Mouse (Mus musculus) myocyte (in vitro differentiated cells): ENCODE measurements around the gene Col16a1.

ENCODE experiments used
- CEBPB ChIP-seq: IDR thresholded peaks from 2 replicates; pipeline ENCODE4 v1.6.1; 2011; ENCODE audit warnings: mild to moderate bottlenecking, moderate library complexity; ENCODE audit not compliant: poor library complexity, insufficient read depth, severe bottlenecking
- MYOD1 ChIP-seq, 3 experiments: IDR thresholded peaks; one replicate each; pipeline ENCODE4 v1.6.1; 2011; ENCODE audit warnings: control low read depth in 2 of 3, low read depth in 2 of 3, mild to moderate bottlenecking in 2 of 3, moderate library complexity in 1 of 3; ENCODE audit not compliant: insufficient read length in 2 of 3, control insufficient read depth in 1 of 3
- POLR2AphosphoS2 ChIP-seq: IDR thresholded peaks from one replicate; pipeline ENCODE4 v1.6.1; 2011; ENCODE audit warnings: low read depth, control low read depth; ENCODE audit not compliant: insufficient read length
- REST ChIP-seq: IDR thresholded peaks from one replicate; pipeline ENCODE4 v1.6.1; 2011; ENCODE audit warnings: mild to moderate bottlenecking, control low read depth, moderate library complexity; ENCODE audit not compliant: insufficient read depth, insufficient read length
- SRF ChIP-seq: IDR thresholded peaks from one replicate; pipeline ENCODE4 v1.6.1; 2011; ENCODE audit warnings: low read depth; ENCODE audit not compliant: control insufficient read depth, insufficient read length
- USF1 ChIP-seq: IDR thresholded peaks from one replicate; pipeline ENCODE4 v1.6.1; 2011; ENCODE audit warnings: low read depth, mild to moderate bottlenecking, control low read depth, moderate library complexity

DNA sequence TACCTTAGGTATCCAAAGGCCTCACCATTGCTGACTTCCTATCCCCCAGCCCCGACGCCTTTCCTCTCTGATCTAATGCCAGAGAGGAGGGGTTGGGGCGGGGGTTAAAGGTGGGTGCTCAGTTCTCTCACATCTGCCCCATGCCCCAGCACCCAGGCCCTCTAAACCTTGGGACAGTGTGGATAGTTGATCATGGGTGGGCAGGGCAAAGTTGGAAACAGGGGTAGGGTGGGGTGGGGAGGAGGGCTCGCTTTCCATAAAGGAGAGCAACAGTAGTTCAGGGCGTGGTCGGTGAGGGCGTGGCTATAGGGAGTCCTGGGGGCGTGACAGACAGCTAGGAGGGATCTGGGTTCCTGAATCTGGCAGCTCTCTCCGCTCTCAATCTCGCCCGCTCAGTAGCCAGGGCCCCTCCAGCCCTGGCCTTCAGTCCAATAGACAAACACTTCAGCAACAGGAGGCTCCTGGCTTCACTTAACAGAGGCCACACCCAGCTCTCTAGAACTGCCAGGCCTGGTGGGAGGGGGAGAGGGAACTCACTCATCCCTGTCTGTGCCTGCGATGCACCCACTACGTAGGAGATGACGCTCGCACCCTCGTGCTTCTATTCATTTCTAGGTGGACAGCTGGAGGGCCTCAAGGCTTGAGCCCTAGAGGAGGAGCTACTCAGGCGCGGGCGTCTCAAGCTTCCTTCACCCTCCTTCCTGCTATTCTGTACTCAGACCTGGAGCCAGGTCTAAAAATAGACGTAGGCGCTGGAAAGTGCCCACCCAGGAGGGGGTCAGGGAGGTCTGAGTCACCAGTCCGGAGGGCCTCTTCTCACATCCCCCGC, 10.9 kb upstream of the Col16a1 start:
- TF ChIP-seq MYOD1 (IDR thresholded peaks at IDR 0.05; ENCODE audit: control insufficient read depth in 1 of 3, insufficient read length in 2 of 3, low read depth in 2 of 3) (no peak), REST (no peak), USF1 (no peak), POLR2AphosphoS2 (no peak), SRF (no peak), CEBPB (no peak)
